Mouse (Mus musculus) stomach, postnatal 0 days (tissue): ENCODE measurements at regions not wholly inside any gene's neighbourhood (a gene's known extent, or its start where the extent isn't known, plus 50 kb on each side); places are given as distances from the start of the nearest gene placed in this dataset.

ENCODE experiments used
- CTCF ChIP-seq: IDR thresholded peaks from 2 replicates; pipeline ENCODE4 v1.5.1; 2016; ENCODE audit warnings: antibody characterized with exemption, low read depth, mild to moderate bottlenecking, moderate library complexity
- EP300 ChIP-seq: optimal IDR thresholded peaks from 2 replicates; pipeline ENCODE3; 2016; ENCODE audit warnings: antibody characterized with exemption

- TF ChIP-seq CTCF (no peak), EP300 (no peak)
Measured at GRCm38 (mm10) chr19:37821671-37822190, 124.1 kb downstream of the Cyp26a1 start.
